Mouse (Mus musculus): Measurements from ENCODE around the gene Zfp109. TPM values are rescaled to one million over a fixed set of nuclear protein-coding genes. Genes with fewer than 3 reads are reported as not detected.
A peak's percentile ranks its signal among the peaks of the same experiment; 100 is the strongest.
"Not testable (repeated sequence)": the region's sequence is repeated elsewhere in the genome, so short reads cannot be mapped to it uniquely, and the experiment has no call there.

Gene Zfp109
- total RNA-seq (2021): 1 to 10 TPM; 3.9 to 4.1 TPM
- long read RNA-seq, experiment 1, partial matches to known transcripts: 0 of 1 reads
- long read RNA-seq, experiment 1, other reads (novel, unspliced or antisense): 0 of 1 reads
- long read RNA-seq, experiment 2: 0 reads

- peak in 1 of 2 experiments; percentile 14 for DNase-seq (ENCODE audit: low spot score in 2 of 2)
Observed at GRCm38 (mm10) chr7:24237040-24237791, at the start of gene Zfp109. Gene Zfp109 (minus strand): TSS chr7:24237560.

- no peak for DNase-seq (ENCODE audit: low spot score in 2 of 2)
Observed at GRCm38 (mm10) chr7:24286916-24287315, 49.6 kb upstream of the Zfp109 start.

GRCm38 (mm10) chr7:24286090-24286489 is 48.7 kb upstream of the Zfp109 start:
- DNase-seq (ENCODE audit: low spot score in 2 of 2): no peak

GRCm38 (mm10) chr7:24280858-24281145 is 43.4 kb upstream of the Zfp109 start:
- DNase-seq (ENCODE audit: low spot score in 2 of 2): no peak

- DNase-seq (ENCODE audit: low spot score in 2 of 2): no peak
Observed at GRCm38 (mm10) chr7:24280031-24280857, 42.9 kb upstream of the Zfp109 start.

GRCm38 (mm10) chr7:24278771-24279170 is 41.4 kb upstream of the Zfp109 start:
- not testable (repeated sequence) for DNase-seq (ENCODE audit: low spot score in 2 of 2)

- no peak for DNase-seq (ENCODE audit: low spot score in 2 of 2)
Observed at GRCm38 (mm10) chr7:24274456-24274855, 37.1 kb upstream of the Zfp109 start.

- no peak for DNase-seq (ENCODE audit: low spot score in 2 of 2)
Observed at GRCm38 (mm10) chr7:24271191-24271590, 33.8 kb upstream of the Zfp109 start.

- peak; percentile 24 to 54 for DNase-seq (ENCODE audit: low spot score in 2 of 2)
Observed at GRCm38 (mm10) chr7:24270288-24270672, 32.9 kb upstream of the Zfp109 start, which contains the start of gene Zfp93. Gene Zfp93 (plus strand): TSS chr7:24270420.

- no peak for DNase-seq (ENCODE audit: low spot score in 2 of 2)
Observed at GRCm38 (mm10) chr7:24269667-24270287, 32.4 kb upstream of the Zfp109 start.

- DNase-seq (ENCODE audit: low spot score in 2 of 2): no peak
Observed at GRCm38 (mm10) chr7:24269256-24269655, 31.9 kb upstream of the Zfp109 start.

- DNase-seq (ENCODE audit: low spot score in 2 of 2): no peak
Observed at GRCm38 (mm10) chr7:24268176-24269155, 31.1 kb upstream of the Zfp109 start.

- no peak for DNase-seq (ENCODE audit: low spot score in 2 of 2)
Observed at GRCm38 (mm10) chr7:24260000-24260312, 22.6 kb upstream of the Zfp109 start.

- DNase-seq (ENCODE audit: low spot score in 2 of 2): no peak
Observed at GRCm38 (mm10) chr7:24259306-24259999, 22.1 kb upstream of the Zfp109 start.

- peak; percentile 20 to 62 for DNase-seq (ENCODE audit: low spot score in 2 of 2)
Observed at GRCm38 (mm10) chr7:24254633-24255474, 17.5 kb upstream of the Zfp109 start, which contains the start of gene Zfp108. Gene Zfp108 (plus strand): TSS chr7:24254794.

- no peak for DNase-seq (ENCODE audit: low spot score in 2 of 2)
Observed at GRCm38 (mm10) chr7:24253779-24254615, 16.6 kb upstream of the Zfp109 start.

GRCm38 (mm10) chr7:24211343-24211742 is 26.0 kb downstream of the Zfp109 start, which contains the start of gene Zfp111:
Gene Zfp111 (minus strand): TSS chr7:24211443.
- DNase-seq (ENCODE audit: low spot score in 2 of 2): no peak

GRCm38 (mm10) chr7:24210296-24210695 is 27.1 kb downstream of the Zfp109 start:
- DNase-seq (ENCODE audit: low spot score in 2 of 2): no peak

Data from adrenal gland, postnatal 4 days (tissue).